Mouse (Mus musculus) urinary bladder, postnatal 25 days (tissue): ENCODE results near the gene Gm10663.

Experiments
- DNase-seq: peaks from one replicate; pipeline ENCODE4 v3.0.0; 2022; ENCODE audit warnings: low spot score

Gm10663 gene

DNA sequence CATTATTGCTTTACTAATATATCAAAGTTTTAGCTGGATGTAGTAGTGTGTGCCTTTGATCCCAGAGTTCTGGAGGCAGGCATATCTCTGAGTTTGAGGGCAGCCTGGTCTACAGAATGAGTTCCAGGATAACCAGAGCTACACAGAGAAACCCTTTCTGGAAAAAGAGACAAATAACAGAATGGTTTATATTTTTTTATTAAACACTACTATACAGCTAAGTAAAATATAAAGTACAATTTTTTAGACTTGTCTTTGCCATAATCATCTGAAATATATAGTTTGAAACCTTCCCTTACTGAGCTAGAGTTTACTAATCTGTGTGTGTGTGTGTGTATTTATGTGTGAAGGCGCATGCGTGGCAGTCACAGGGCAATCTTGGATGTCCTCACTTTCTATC lies at the start of gene Gm10663:
Gene Gm10663 (plus strand): TSS at position 301 of the 400 bp plus-strand sequence.
- DNase-seq = no peak

DNA sequence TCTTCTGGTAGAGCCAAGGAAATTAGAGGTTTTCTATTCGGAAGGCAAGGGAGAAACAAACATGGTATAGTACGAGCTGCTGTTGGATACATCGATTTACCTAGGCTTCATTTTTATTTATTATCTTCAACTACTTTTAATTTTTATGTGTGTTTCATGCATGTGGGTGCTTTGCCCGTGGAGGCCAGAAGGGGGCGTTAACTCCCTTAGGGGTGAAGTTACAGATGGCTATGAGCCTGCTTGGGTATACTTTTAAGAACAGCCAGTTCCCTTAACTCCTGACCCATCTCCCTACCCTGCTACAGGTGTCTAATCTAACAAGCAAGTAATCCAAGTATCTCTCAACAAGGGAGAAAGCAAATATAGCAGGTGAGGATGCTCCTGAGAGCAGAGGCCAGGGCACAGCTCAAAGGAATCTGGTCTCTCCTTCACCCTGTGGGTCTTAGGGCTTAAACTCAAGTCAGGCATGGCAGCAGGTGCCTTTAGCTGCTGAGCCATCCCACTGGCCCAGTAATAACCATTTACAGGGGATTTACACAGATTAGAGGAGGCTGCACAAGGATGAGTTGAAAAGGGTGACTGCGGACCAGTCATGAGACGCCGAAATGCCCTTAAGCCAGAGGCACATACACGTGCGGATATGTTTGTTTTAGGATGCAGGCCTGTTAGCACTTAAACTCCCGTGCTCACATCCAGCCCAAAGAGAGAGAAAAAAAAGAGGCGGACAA lies 45.7 kb upstream of the Gm10663 start:
- no peak for DNase-seq

GRCm38 (mm10) chr8:65029776-65030175 lies 45.1 kb upstream of the Gm10663 start:
- no peak for DNase-seq

- no peak for DNase-seq
Measured at GRCm38 (mm10) chr8:65030735-65031485, 43.9 kb upstream of the Gm10663 start.

DNA sequence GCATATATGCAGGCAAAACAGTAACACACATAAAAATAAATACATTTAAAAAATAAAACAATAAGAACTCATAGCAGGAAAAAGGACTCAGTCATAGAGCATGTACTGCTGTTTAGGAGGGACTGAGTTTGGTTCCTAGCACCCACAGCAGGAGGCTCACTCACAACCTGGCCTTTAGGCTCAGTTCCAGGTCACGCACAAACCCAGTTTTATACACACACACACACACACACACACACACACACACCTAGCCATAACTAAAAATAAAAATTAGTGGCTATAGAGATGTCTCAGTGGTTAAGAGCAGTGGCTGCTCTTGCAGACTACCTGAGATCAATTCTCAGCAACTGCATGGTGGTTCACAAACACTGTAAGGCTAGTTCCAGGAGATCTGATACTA lies 42.7 kb upstream of the Gm10663 start:
- no peak for DNase-seq

GRCm38 (mm10) chr8:65033056-65033455 lies 41.8 kb upstream of the Gm10663 start:
- no peak for DNase-seq

DNA sequence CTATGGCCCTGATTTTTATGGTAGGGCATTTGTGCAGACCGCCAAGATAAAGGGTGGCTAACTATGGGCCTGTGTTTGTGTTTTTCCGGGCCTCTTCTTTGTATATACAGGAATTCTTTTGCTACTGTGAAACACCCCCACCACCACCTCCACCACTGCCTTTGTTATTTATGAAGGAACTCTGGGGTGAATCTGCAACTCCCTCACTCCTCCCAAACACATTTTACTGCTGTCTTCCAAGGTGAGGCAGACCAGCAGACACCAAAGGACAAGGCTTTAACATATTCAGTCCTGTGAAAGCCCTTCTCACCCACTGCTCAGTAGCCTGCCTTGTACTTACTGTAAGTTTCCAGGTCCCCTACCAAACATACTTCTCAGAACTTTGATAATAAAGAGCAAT lies 40.7 kb upstream of the Gm10663 start:
- DNase-seq = no peak

GRCm38 (mm10) chr8:65037117-65037533 lies 37.7 kb upstream of the Gm10663 start, which contains the start of gene Apela:
Gene Apela, minus strand, starts transcription at chr8:65037336.
- DNase-seq = no peak

DNA sequence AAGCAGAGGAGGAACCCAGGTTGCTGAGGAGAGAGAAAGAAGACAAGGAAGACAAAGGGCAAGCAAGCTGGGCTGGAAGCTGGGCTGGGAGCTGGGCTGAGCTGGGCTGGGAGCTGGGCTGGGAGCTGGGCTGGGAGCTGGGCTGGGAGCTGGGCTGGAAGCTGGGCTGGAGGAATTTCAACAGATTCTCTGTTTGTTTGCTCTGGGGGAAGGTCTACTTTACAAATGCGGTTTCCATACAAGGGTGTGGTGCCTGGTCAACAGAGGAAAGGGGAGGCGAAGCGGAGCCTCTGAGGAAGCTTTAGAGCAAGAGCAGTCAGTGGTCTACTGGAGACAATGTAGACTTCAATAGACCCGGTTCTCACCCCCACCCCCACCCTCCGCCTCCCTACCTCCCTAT lies 28.3 kb upstream of the Gm10663 start:
- no peak for DNase-seq

DNA sequence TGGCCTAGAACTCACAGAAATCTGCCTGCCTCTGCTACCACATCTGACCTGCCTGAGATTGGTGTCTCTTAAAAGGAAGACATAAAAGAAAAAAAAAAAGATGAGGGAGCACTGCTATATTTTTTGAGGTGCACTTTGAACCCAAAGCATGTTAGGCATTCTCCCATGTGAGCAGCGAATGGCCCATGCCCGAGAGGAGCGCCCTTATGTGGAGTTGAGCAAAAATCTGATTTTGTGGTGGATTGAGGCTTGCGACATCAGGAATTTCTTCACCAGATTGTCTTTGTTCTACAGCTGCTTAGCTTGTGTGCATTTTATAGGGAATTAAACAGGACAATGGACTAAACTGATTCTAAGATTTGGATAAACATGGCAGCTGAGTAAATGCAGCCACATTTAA lies 27.6 kb upstream of the Gm10663 start:
- no peak for DNase-seq

- no peak for DNase-seq
Measured at GRCm38 (mm10) chr8:65047801-65048200, 27.0 kb upstream of the Gm10663 start.

- DNase-seq = no peak
Measured at GRCm38 (mm10) chr8:65053554-65053953, 21.3 kb upstream of the Gm10663 start.

GRCm38 (mm10) chr8:65053968-65054367 lies 20.9 kb upstream of the Gm10663 start:
- DNase-seq = no peak

GRCm38 (mm10) chr8:65056722-65057121 lies 18.1 kb upstream of the Gm10663 start:
- no peak for DNase-seq

GRCm38 (mm10) chr8:65062195-65062594 lies 12.6 kb upstream of the Gm10663 start:
- DNase-seq = no peak

DNA sequence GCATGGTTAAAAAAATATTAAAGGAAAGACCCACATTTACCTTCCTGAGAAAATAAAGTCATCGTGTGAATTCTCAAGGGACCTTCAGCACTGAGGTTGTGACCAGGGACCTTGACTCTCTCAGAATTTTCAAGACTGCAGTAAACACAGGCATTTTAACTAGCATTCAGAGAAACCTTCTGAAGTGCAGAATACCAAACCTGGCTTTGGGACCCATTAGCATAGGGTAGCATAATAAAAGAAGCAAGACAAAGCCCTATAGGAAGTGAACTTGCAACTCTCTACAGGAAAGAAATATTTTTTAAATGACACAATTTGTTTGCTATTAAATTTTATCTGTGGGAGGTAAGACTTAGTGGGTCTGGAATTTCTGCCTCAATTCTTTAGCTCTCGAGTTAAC lies 10.8 kb upstream of the Gm10663 start:
- no peak for DNase-seq

DNA sequence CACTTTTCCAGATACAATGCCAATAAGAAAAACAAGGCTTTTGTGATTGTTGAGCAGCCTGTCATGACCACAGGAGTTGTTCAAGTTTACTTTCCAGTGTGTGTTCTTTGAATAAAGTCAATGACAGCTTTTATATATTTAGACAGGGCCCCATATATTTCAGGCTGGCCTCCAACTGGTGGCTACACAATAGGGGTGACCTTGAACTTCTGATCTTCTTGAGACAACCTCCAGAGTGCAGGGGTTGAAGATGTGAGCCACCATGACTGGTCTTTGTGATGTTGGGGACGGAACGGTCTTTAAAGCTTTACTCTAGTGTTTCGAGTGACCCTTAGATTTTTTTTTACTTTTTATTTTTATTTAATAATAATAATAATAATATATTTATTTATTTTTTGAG lies 9.2 kb upstream of the Gm10663 start:
- DNase-seq = no peak

- no peak for DNase-seq
Measured at GRCm38 (mm10) chr8:65067031-65067430, 7.8 kb upstream of the Gm10663 start.

DNA sequence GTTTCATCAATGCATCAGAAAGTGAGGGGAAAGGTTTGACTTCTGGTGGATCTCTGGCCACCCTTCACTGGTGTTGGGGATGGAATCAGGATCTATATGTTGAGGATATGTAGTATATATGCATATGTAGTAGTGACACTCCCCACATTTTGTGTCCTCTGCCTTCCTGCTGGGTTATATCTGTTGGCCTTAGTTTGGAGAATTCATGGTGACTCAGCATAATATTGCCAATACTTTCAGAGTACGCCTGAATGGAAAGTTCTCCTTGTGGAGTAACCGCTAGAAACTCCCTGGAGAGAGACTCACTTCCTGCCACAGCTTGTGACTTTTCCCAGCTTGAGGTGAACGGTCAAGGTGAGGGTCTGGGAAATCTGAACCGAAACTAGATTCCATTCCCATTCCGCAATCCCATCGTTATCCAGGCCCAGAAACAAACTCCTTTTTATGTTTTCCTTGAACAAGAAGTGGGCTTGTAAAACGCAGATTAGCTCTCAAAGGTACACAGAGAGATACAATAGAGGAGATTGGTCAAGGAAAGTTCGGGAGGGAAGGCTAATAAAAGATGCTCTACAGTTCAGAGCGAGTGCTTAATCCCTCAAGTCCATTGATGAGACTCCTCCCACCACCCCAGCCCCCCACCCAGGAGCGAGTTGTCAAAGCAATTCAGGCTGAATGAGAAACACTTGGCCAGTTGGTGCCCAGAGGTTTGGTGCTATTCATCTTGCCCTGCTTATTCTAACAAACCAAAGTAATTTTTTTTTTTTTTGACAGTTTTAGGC lies 7.0 kb upstream of the Gm10663 start:
- no peak for DNase-seq

DNA sequence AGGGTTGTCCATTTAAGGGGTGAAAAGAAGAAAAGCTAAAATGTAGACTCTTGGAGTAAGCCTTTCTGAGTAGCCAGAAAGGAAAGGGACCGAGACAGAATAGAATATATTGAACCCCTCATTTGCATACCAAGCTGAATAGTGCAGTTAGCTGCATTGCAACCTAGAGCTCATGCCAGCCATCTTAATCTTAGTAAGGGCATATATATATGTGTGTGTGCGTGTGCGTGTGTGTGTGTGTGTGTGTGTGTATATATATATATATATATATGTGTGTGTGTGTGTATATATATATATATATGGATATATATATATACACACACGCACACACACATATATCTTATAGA lies 6.4 kb upstream of the Gm10663 start:
- no peak for DNase-seq

GRCm38 (mm10) chr8:65070996-65071395 lies 3.8 kb upstream of the Gm10663 start:
- no peak for DNase-seq

- no peak for DNase-seq
Measured at GRCm38 (mm10) chr8:65080731-65081130, 5.9 kb downstream of the Gm10663 start.

GRCm38 (mm10) chr8:65085680-65086079 lies 10.8 kb downstream of the Gm10663 start:
- no peak for DNase-seq
